Mouse (Mus musculus): Measurements from ENCODE around the gene Myrfl. TPM values are rescaled to one million over a fixed set of nuclear protein-coding genes. Genes with fewer than 3 reads are reported as not detected.
A peak's percentile ranks its signal among the peaks of the same experiment; 100 is the strongest.

Myrfl gene
- polyA plus RNA-seq, 1 experiment from 2014 or later, result 0.65 TPM

DNA sequence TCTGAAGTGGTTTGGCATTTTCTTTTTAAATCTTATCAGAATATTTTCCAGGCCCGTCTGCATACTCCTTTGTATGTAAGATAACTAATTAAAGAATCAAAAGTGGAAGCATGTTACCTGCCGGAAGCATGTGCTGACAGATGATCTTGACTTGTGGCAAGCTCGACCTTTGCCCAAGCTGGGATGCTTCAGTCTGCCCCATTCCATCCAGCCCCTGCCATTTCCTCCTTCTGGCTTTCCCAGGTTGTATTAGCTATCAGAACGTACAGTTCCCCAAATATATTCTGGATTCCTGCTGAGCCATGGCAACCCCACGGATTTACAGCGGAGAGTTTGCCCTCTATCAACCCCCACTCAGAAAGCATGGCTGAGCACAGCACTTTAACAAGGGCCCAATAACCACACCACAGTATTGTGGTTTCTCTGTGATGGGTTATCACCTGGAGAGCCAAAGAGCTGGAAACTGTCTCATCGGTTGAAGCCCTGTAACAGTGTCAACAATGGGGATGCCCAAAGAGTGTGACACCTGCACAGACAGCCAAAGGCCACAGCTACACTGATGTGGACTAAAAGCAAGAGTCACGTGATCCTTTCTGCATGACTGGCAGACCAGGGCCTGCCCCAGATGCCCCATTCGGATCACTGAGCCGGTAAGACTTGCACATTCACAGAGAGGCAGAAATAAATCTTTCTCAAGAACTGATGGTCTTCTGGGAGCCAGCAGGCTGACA, 150.3 kb downstream of the Myrfl start:
- Histone ChIP-seq H3K4me2 (replicated peaks) (no peak overlapping the region), H3K36me3 (no peaks in the 10 kb centered on the region), H3K27ac (no peak overlapping the region), H3K4me1 (no peaks in the 10 kb centered on the region), H3K27me3 (replicated peaks) (no peaks in the 10 kb centered on the region), H3K9me3 (no peaks in the 10 kb centered on the region), H3K4me3 (no peak overlapping the region), H3K9ac (no peak overlapping the region)
- peak; percentile 25; the same call in 1 of the 2 replicates for ATAC-seq (ENCODE audit: low FRiP score, low read depth)
- WGBS, result 66% methylated on average over 10 of the region's 10 CpGs

DNA sequence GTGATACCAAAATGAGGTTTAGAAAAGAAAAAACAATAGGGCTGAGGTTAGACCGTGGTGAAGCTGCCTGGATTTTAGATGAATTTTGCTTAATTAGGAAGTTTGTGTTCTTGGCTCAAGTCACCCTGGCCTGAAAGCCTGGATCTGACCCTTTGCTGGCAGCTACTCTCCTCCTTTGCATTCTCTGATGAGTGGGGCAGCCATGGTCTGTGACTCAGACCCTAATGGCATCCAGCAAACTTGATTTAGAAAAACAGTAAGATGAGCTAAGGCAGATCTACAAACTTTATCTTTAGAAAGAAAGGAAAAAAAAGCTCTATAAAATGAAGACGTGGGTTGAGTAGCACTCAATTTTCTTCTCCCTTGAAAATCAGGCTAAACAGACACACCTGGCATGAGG, 154.0 kb downstream of the Myrfl start:
- Histone ChIP-seq H3K4me3 (no peak overlapping the region), H3K27ac (no peak overlapping the region), H3K36me3 (no peaks in the 10 kb centered on the region), H3K27me3 (replicated peaks) (no peaks in the 10 kb centered on the region), H3K4me1 (no peaks in the 10 kb centered on the region), H3K9ac (no peak overlapping the region), H3K4me2 (replicated peaks) (no peak overlapping the region), H3K9me3 (no peaks in the 10 kb centered on the region)
- WGBS, result 85% methylated on average over 2 of the region's 2 CpGs
- no peak for ATAC-seq (ENCODE audit: low FRiP score, low read depth)

DNA sequence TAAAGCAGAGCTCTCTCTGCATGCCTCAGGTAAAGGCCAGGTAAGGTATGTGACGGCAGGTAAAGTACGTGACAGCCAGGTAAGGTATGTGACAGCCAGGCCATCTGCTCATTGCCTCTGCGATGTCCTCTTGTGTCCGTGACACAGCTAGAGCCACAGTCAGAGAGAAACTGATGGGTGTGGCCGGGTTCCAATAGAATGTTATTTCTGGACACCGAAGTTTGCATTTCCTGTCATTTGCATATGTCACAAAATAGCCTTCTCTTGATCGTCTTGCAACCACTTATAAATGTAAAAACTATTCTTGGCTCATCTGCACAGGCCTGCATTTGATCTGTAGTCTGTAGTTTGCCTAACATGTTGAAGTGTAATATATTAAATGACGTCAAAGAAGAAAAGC, 154.5 kb downstream of the Myrfl start:
- Histone ChIP-seq H3K27ac (no peak overlapping the region), H3K4me3 (no peak overlapping the region), H3K9ac (no peak overlapping the region), H3K4me2 (replicated peaks) (no peak overlapping the region), H3K4me1 (no peaks in the 10 kb centered on the region), H3K27me3 (replicated peaks) (no peaks in the 10 kb centered on the region), H3K36me3 (no peaks in the 10 kb centered on the region), H3K9me3 (no peaks in the 10 kb centered on the region)
- no peak for ATAC-seq (ENCODE audit: low FRiP score, low read depth)
- 91% methylated on average over 8 of the region's 8 CpGs for WGBS

DNA sequence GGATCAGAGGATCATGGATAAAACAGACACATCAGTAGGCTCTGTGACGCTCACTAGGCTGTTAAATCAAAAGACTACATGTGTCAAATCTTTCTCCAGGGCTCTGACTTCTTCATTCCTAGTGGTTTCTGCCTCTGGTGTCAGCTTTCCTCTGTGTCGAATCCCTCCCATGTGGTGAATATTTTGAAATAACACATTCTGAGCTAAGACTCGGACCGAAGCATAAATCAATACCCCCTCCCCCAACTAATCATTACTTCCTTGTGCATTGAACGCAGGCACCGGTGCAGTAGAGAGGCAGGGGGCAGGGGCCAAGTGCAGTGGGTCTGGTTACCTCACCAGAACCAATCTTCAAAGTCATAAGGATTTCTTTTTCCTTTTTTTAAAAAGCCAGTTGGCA, 155.4 kb downstream of the Myrfl start:
- no peaks in the 10 kb centered on the region for H3K9me3 ChIP-seq
- no peak for ATAC-seq (ENCODE audit: low FRiP score, low read depth)
- no peaks in the 10 kb centered on the region for H3K4me1 ChIP-seq
- no peaks in the 10 kb centered on the region for H3K27me3 ChIP-seq (replicated peaks)
- WGBS, result 54% methylated on average over 6 of the region's 6 CpGs
- H3K4me3 ChIP-seq, result no peak overlapping the region
- H3K27ac ChIP-seq, result no peak overlapping the region
- H3K4me2 ChIP-seq (replicated peaks), result no peak overlapping the region
- H3K9ac ChIP-seq, result no peak overlapping the region
- no peaks in the 10 kb centered on the region for H3K36me3 ChIP-seq

DNA sequence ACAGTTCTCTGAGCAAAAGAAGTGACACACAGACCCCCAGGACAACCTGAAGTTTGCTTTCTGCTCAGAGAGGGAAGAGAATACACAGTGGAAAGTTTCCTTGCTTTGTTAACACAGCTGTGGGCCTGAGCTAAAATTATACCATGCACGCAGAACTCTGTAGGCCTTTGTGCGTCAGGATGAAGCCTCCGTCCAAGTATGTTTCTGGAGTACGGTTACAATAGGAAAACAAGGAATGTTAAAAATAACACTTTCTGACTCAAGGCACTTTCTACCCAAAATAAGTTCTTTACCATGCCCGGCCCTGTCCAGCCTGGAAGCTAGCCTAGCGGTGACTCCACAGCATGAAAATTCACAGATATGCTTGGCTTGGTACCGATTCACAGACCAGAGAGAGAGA, 156.6 kb downstream of the Myrfl start:
- Histone ChIP-seq H3K27ac (no peak overlapping the region), H3K4me3 (no peak overlapping the region), H3K27me3 (replicated peaks) (no peaks in the 10 kb centered on the region), H3K4me1 (no peaks in the 10 kb centered on the region), H3K36me3 (no peaks in the 10 kb centered on the region), H3K9me3 (no peaks in the 10 kb centered on the region), H3K9ac (no peak overlapping the region), H3K4me2 (replicated peaks) (no peak overlapping the region)
- no peak for ATAC-seq (ENCODE audit: low FRiP score, low read depth)
- 69% methylated on average over 7 of the region's 7 CpGs for WGBS

GRCm38 (mm10) chr10:116738533-116738932, 158.2 kb downstream of the Myrfl start:
- ATAC-seq (ENCODE audit: low FRiP score, low read depth), result no peak
- H3K36me3 ChIP-seq, result no peaks in the 10 kb centered on the region
- 90% methylated on average over 8 of the region's 8 CpGs for WGBS
- H3K9me3 ChIP-seq, result no peaks in the 10 kb centered on the region
- H3K27me3 ChIP-seq (replicated peaks), result no peaks in the 10 kb centered on the region
- no peak overlapping the region for H3K4me3 ChIP-seq
- no peak overlapping the region for H3K9ac ChIP-seq
- H3K4me2 ChIP-seq (replicated peaks), result no peak overlapping the region
- no peak overlapping the region for H3K27ac ChIP-seq
- no peaks in the 10 kb centered on the region for H3K4me1 ChIP-seq

DNA sequence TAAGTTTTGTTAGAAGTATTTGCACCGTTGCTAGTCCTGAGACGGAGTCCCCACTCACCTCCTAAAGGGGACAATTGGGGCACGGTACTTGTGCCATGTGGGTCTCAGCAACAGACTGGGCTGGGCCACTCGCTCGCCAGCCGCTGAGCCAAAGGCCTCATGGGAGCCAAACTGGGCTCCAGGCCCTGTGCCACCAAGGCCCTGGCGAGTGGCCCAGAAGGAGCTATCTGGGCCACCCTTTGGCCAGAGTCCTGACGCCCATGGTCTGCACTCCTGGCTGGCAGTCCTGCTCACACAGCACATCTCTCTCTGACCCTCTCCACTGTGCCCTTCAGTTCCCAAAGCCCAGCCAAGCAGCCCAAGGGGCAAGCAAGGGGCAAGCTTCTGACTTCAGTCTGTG, 161.1 kb downstream of the Myrfl start:
- Histone ChIP-seq H3K9ac (no peak overlapping the region), H3K4me1 (no peaks in the 10 kb centered on the region), H3K27ac (no peak overlapping the region), H3K27me3 (replicated peaks) (no peaks in the 10 kb centered on the region), H3K4me3 (no peak overlapping the region), H3K36me3 (no peaks in the 10 kb centered on the region), H3K4me2 (replicated peaks) (no peak overlapping the region), H3K9me3 (no peaks in the 10 kb centered on the region)
- no peak for ATAC-seq (ENCODE audit: low FRiP score, low read depth)
- WGBS, result 91% methylated on average over 8 of the region's 8 CpGs

- no peaks in the 10 kb centered on the region for H3K9me3 ChIP-seq
- no peak for ATAC-seq (ENCODE audit: low FRiP score, low read depth)
- no peak overlapping the region for H3K4me2 ChIP-seq (replicated peaks)
- H3K4me1 ChIP-seq, result no peaks in the 10 kb centered on the region
- no peaks in the 10 kb centered on the region for H3K27me3 ChIP-seq (replicated peaks)
- H3K4me3 ChIP-seq, result no peak overlapping the region
- 85% methylated on average over 7 of the region's 7 CpGs for WGBS
- H3K9ac ChIP-seq, result no peak overlapping the region
- H3K27ac ChIP-seq, result no peak overlapping the region
- H3K36me3 ChIP-seq, result no peaks in the 10 kb centered on the region
These were observed 163.1 kb downstream of the Myrfl start for GRCm38 (mm10) chr10:116733651-116734050.

GRCm38 (mm10) chr10:116730033-116730652, 166.6 kb downstream of the Myrfl start:
- Histone ChIP-seq H3K27me3 (replicated peaks) (no peaks in the 10 kb centered on the region), H3K36me3 (no peaks in the 10 kb centered on the region), H3K4me2 (replicated peaks) (no peak overlapping the region), H3K4me3 (no peak overlapping the region), H3K27ac (no peak overlapping the region), H3K9ac (no peak overlapping the region), H3K4me1 (peaks cover 5% of the 10 kb centered on the region), H3K9me3 (no peaks in the 10 kb centered on the region)
- ATAC-seq (ENCODE audit: low FRiP score, low read depth), result no peak
- WGBS, result 76% methylated on average over 10 of the region's 10 CpGs

DNA sequence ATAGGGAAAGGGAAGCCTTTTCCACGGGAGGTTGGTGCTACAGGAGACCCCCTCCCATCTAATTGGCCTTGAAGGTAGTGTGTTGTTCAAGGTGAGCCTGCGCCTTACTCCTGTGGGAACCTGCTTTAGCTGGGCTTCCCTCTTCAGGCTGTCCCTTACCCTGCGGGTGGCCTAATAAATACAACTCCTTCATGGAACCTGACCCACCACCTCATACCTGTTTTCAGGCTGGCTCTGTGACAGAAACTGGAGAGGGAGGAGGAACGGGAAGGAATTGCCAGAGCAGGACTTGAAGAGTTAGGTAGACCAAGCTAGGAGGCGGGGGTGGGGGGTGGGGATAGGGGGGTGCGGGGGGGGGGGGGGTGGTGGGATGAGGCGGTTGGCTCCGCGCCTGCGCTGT, 167.9 kb downstream of the Myrfl start:
- Histone ChIP-seq H3K4me1 (peaks cover 5% of the 10 kb centered on the region), H3K27ac (no peak overlapping the region), H3K9me3 (no peaks in the 10 kb centered on the region), H3K27me3 (replicated peaks) (no peaks in the 10 kb centered on the region), H3K4me2 (replicated peaks) (no peak overlapping the region), H3K36me3 (no peaks in the 10 kb centered on the region), H3K4me3 (no peak overlapping the region), H3K9ac (no peak overlapping the region)
- 81% methylated on average over 9 of the region's 10 CpGs for WGBS
- ATAC-seq (ENCODE audit: low FRiP score, low read depth), result no peak

GRCm38 (mm10) chr10:116727702-116728298, 168.9 kb downstream of the Myrfl start:
- H3K4me2 ChIP-seq (replicated peaks), result peak overlapping the region; percentile 24

More at GRCm38 (mm10) chr10:116727702-116728298, 168.9 kb downstream of the Myrfl start:
- WGBS, result 36% methylated on average over 14 of the region's 14 CpGs
- no peak overlapping the region for H3K27ac ChIP-seq
- H3K9ac ChIP-seq, result no peak overlapping the region
- no peaks in the 10 kb centered on the region for H3K9me3 ChIP-seq
- peaks cover 5% of the 10 kb centered on the region for H3K4me1 ChIP-seq
- no peak for ATAC-seq (ENCODE audit: low FRiP score, low read depth)
- no peaks in the 10 kb centered on the region for H3K36me3 ChIP-seq
- H3K4me3 ChIP-seq, result no peak overlapping the region
- no peaks in the 10 kb centered on the region for H3K27me3 ChIP-seq (replicated peaks)
